Mouse (Mus musculus) inflammation-experienced regulatory T-cells, adult 16 weeks (primary cell): ENCODE data around the gene Sulf2. TPM values are rescaled to one million over a fixed set of nuclear protein-coding genes. Genes with fewer than 3 reads are reported as not detected.

Experiments
- polyA plus RNA-seq: library from polyadenylated mRNA; unstranded; fragments of 100-300 nt; shearing (Covaris generic); gene quantifications from one replicate; pipeline ENCODE4 v1.2.1, GENCODE M21; 2017

Gene Sulf2
- 0.43 TPM for polyA plus RNA-seq

DNA sequence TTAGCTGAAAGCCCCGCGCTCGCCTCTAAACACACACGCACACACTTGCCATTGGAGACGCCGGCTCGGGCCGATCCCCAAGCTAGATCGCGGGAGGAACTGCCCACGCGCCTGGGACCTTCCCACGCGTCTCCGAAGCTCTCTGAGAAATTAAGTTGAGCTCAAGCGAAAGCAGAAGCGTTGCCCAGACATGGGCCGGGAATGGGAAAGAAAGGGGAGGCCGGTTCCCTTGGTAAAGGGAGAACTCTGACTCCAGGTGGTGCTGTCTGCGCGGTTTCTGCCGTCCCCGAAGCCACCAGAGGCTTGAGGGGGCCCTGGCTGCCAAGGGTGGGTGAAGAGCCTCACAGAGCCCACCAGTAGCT lies at the start of gene Sulf2:
Gene Sulf2 (minus strand): TSS at position 210 of the 362 bp plus-strand sequence.

Other genes starting within 250 kb of the Sulf2 start
- 198 TPM for gene Ncoa3, start 163.0 kb downstream of the Sulf2 start, polyA plus RNA-seq